Mouse (Mus musculus) MEL (cell line): ENCODE data around the gene Xab2. TPM values are rescaled to one million over a fixed set of nuclear protein-coding genes. Genes with fewer than 3 reads are reported as not detected.

ENCODE experiments used
- DNase-seq: peaks from one replicate; pipeline ENCODE4 v3.0.0; 2011; ENCODE audit warnings: low read depth, low spot score
- H3K27ac ChIP-seq: 2 replicates; pipeline ENCODE4 v1.5.1; 2012; ENCODE audit warnings: low read depth, mild to moderate bottlenecking, control low read depth, low read length, moderate library complexity; ENCODE audit not compliant: control insufficient read depth
- H3K27me3 ChIP-seq, 2 experiments: fragments of 150-350 bp in 1 of 2; sonication (generic) in 1 of 2; 2 replicates each; pipeline ENCODE4 v1.6.1; 2012; ENCODE audit warnings: low read length in 2 of 2, mild to moderate bottlenecking in 2 of 2, improper control_type of control experiment in 1 of 2, moderate library complexity in 1 of 2; ENCODE audit not compliant: insufficient read depth in 2 of 2, control insufficient read depth in 1 of 2
- H3K36me3 ChIP-seq, 2 experiments: 2 replicates each; pipeline ENCODE4 v1.6.1; 2012 to 2014; ENCODE audit warnings: low read length in 2 of 2, improper control_type of control experiment in 1 of 2, inconsistent platforms in 1 of 2, mild to moderate bottlenecking in 1 of 2; ENCODE audit not compliant: insufficient read depth in 2 of 2, control insufficient read depth in 1 of 2
- H3K4me1 ChIP-seq, 2 experiments: fragments of 150-350 bp in 1 of 2; sonication (generic) in 1 of 2; 2 replicates each; pipeline ENCODE4 v1.6.1; 2012; ENCODE audit warnings: low read length in 2 of 2, improper control_type of control experiment in 1 of 2, mild to moderate bottlenecking in 1 of 2; ENCODE audit not compliant: insufficient read depth in 2 of 2, control insufficient read depth in 1 of 2
- H3K4me3 ChIP-seq, 2 experiments: fragments of 150-350 bp in 1 of 2; sonication (generic) in 1 of 2; 2 replicates each; pipeline ENCODE4 v1.5.1; 2012; ENCODE audit warnings: low read depth in 2 of 2, low read length in 2 of 2, mild to moderate bottlenecking in 2 of 2, moderate library complexity in 2 of 2, control low read depth in 1 of 2, improper control_type of control experiment in 1 of 2; ENCODE audit not compliant: control insufficient read depth in 1 of 2, insufficient read depth in 1 of 2
- H3K79me2 ChIP-seq: 2 replicates; pipeline ENCODE4 v1.6.1; 2012; ENCODE audit warnings: mild to moderate bottlenecking, low read length, moderate library complexity; ENCODE audit not compliant: control insufficient read depth, poor library complexity, insufficient read depth
- H3K9ac ChIP-seq: 2 replicates; pipeline ENCODE4 v1.6.1; 2012; ENCODE audit warnings: low read depth, mild to moderate bottlenecking, control low read depth, low read length, moderate library complexity; ENCODE audit not compliant: control insufficient read depth, poor library complexity, severe bottlenecking
- H3K9me3 ChIP-seq: fragments of 150-350 bp; sonication (generic); replicated peaks from 2 replicates; pipeline ENCODE4 v1.6.1; 2012; ENCODE audit warnings: mild to moderate bottlenecking, low read length, improper control_type of control experiment, moderate library complexity; ENCODE audit not compliant: insufficient read depth
- CHD1 ChIP-seq: IDR thresholded peaks from 2 replicates; pipeline ENCODE4 v1.6.1; 2012; ENCODE audit warnings: low read depth, mild to moderate bottlenecking, inconsistent platforms, low read length, improper control_type of control experiment
- CHD2 ChIP-seq: IDR thresholded peaks from 2 replicates; pipeline ENCODE4 v1.6.1; 2011; ENCODE audit warnings: low read length, improper control_type of control experiment
- CTCF ChIP-seq, 3 experiments: IDR thresholded peaks in 2 of 3; conservative IDR thresholded peaks in 1 of 3; 2 replicates each; pipeline ENCODE4 v1.5.1; 2011 to 2012; ENCODE audit warnings: low read length in 3 of 3, low read depth in 2 of 3, mild to moderate bottlenecking in 2 of 3, improper control_type of control experiment in 1 of 3, inconsistent platforms in 1 of 3, mixed read lengths in 1 of 3, moderate library complexity in 1 of 3; ENCODE audit not compliant: control insufficient read depth in 1 of 3, insufficient read depth in 1 of 3, poor library complexity in 1 of 3, severe bottlenecking in 1 of 3
- E2F4 ChIP-seq: IDR thresholded peaks from 2 replicates; pipeline ENCODE4 v1.6.1; 2011; ENCODE audit warnings: low read depth, low read length, improper control_type of control experiment, borderline replicate concordance
- ELF1 ChIP-seq: IDR thresholded peaks from 2 replicates; pipeline ENCODE4 v1.6.1; 2014; ENCODE audit warnings: low read depth, mild to moderate bottlenecking, inconsistent platforms, low read length, improper control_type of control experiment, moderate library complexity
- GABPA ChIP-seq: IDR thresholded peaks from 2 replicates; pipeline ENCODE4 v1.6.1; 2012; ENCODE audit warnings: low read depth, mild to moderate bottlenecking, inconsistent platforms, low read length, improper control_type of control experiment, moderate library complexity
- GATA1 ChIP-seq: IDR thresholded peaks from 2 replicates; pipeline ENCODE4 v1.6.1; 2011; ENCODE audit warnings: low read depth, low read length, improper control_type of control experiment
- JUND ChIP-seq: IDR thresholded peaks from 2 replicates; pipeline ENCODE4 v1.6.1; 2011; ENCODE audit warnings: low read depth, mild to moderate bottlenecking, improper control_type of control experiment, low read length
- MAX ChIP-seq: IDR thresholded peaks from 2 replicates; pipeline ENCODE4 v1.6.1; 2011; ENCODE audit warnings: low read length, improper control_type of control experiment
- MXI1 ChIP-seq: IDR thresholded peaks from 2 replicates; pipeline ENCODE4 v1.6.1; 2011; ENCODE audit warnings: mild to moderate bottlenecking, low read depth, low read length, improper control_type of control experiment
- MYB ChIP-seq: IDR thresholded peaks from 2 replicates; pipeline ENCODE4 v1.6.1; 2011; ENCODE audit warnings: mild to moderate bottlenecking, low read depth, low read length, improper control_type of control experiment
- MYC ChIP-seq: IDR thresholded peaks from 2 replicates; pipeline ENCODE4 v1.6.1; 2011; ENCODE audit warnings: low read depth, mild to moderate bottlenecking, low read length, improper control_type of control experiment, moderate library complexity
- NRF1 ChIP-seq: IDR thresholded peaks from 2 replicates; pipeline ENCODE4 v1.6.1; 2014; ENCODE audit warnings: low read depth, mild to moderate bottlenecking, inconsistent platforms, low read length, improper control_type of control experiment, moderate library complexity; ENCODE audit not compliant: poor library complexity, insufficient read depth, severe bottlenecking
- POLR2AphosphoS2 ChIP-seq: IDR thresholded peaks from 2 replicates; pipeline ENCODE4 v1.6.1; 2011; ENCODE audit warnings: low read length, improper control_type of control experiment
- POLR2AphosphoS5 ChIP-seq: IDR thresholded peaks from 2 replicates; pipeline ENCODE4 v1.6.1; 2012; ENCODE audit warnings: low read depth, borderline replicate concordance, mild to moderate bottlenecking, inconsistent platforms, low read length, moderate library complexity, mixed read lengths
- RAD21 ChIP-seq: IDR thresholded peaks from 2 replicates; pipeline ENCODE4 v1.6.1; 2011; ENCODE audit warnings: mild to moderate bottlenecking, low read depth, low read length, improper control_type of control experiment
- RCOR1 ChIP-seq: IDR thresholded peaks from 2 replicates; pipeline ENCODE4 v1.6.1; 2012; ENCODE audit warnings: low read depth, mild to moderate bottlenecking, inconsistent platforms, low read length, improper control_type of control experiment
- SIN3A ChIP-seq: IDR thresholded peaks from 2 replicates; pipeline ENCODE4 v1.6.1; 2012; ENCODE audit warnings: low read length, improper control_type of control experiment, inconsistent platforms
- TBP ChIP-seq: IDR thresholded peaks from 2 replicates; pipeline ENCODE4 v1.8.0; 2011; ENCODE audit warnings: low read depth, low read length, improper control_type of control experiment
- TCF12 ChIP-seq: IDR thresholded peaks from 2 replicates; pipeline ENCODE4 v1.6.1; 2014; ENCODE audit warnings: low read depth, mild to moderate bottlenecking, inconsistent platforms, low read length, improper control_type of control experiment, moderate library complexity
- USF1 ChIP-seq: IDR thresholded peaks from 2 replicates; pipeline ENCODE4 v1.6.1; 2014; ENCODE audit warnings: low read depth, mild to moderate bottlenecking, inconsistent platforms, low read length, improper control_type of control experiment, moderate library complexity
- USF2 ChIP-seq, 2 experiments: IDR thresholded peaks; 2 replicates each; pipeline ENCODE4 v1.6.1; 2011 to 2012; ENCODE audit warnings: improper control_type of control experiment in 2 of 2, low read length in 2 of 2, borderline replicate concordance in 1 of 2, inconsistent platforms in 1 of 2, low read depth in 1 of 2, mild to moderate bottlenecking in 1 of 2; ENCODE audit not compliant: insufficient read depth in 1 of 2
- ZC3H11A ChIP-seq: IDR thresholded peaks from 2 replicates; pipeline ENCODE4 v1.6.1; 2012; ENCODE audit warnings: low read depth, mild to moderate bottlenecking, inconsistent platforms, low read length, improper control_type of control experiment
- ZMIZ1 ChIP-seq: IDR thresholded peaks from 2 replicates; pipeline ENCODE4 v1.6.1; 2012; ENCODE audit warnings: low read depth, mild to moderate bottlenecking, inconsistent platforms, low read length, improper control_type of control experiment, moderate library complexity
- polyA plus RNA-seq, 2 experiments: library from polyadenylated mRNA; stranded (reverse) in 1 of 2; unstranded in 1 of 2; fragments of >175 nt in 1 of 2; fragments of >200 nt in 1 of 2; gene quantifications; 2 replicates each; pipeline versions ENCODE4 v1.2.1 to v1.2.4; 2012; ENCODE audit warnings: low replicate concordance in 2 of 2, low read depth in 1 of 2; ENCODE audit not compliant: insufficient read length in 2 of 2, insufficient read depth in 1 of 2, missing spikeins in 1 of 2
- total RNA-seq: library from RNA; depleted of rRNA; stranded (reverse); fragments of 300-350 nt; gene quantifications from 2 replicates; pipeline ENCODE4 v1.2.3, GENCODE M21; 2012

Xab2 gene
- total and polyA plus RNA-seq, 3 experiments, result 54.8 to 90.4 (median 68.1) TPM

GRCm38 (mm10) chr8:3579390-3580364 is 41.4 kb downstream of the Xab2 start:
- Histone ChIP-seq H3K27me3 (peaks cover 0 to 3% of the 10 kb centered on the region in 2 experiments; a peak in 1 of 4 replicates), H3K79me2 (no peaks in the 10 kb centered on the region), H3K9ac (no peak overlapping the region), H3K4me1 (peaks cover 0 to 8% of the 10 kb centered on the region in 2 experiments; a peak in 2 of 4 replicates), H3K27ac (no peak overlapping the region)
- no peak for DNase-seq
- TF ChIP-seq MYB (no peak), MAX (no peak), NRF1 (no peak), GATA1 (no peak), SIN3A (no peak), POLR2AphosphoS2 (no peak), POLR2AphosphoS5 (no peak), CHD1 (no peak), RCOR1 (no peak), ZC3H11A (no peak), E2F4 (no peak), USF2 (IDR thresholded peaks at IDR 0.05; ENCODE audit: borderline replicate concordance in 1 of 2, insufficient read depth in 1 of 2, low read depth in 1 of 2, low read length in 2 of 2) (no peak), ZMIZ1 (no peak), CTCF (IDR thresholded peaks at IDR 0.05 in 2 of 3, conservative IDR thresholded peaks at IDR 0.05 in 1 of 3; ENCODE audit: control insufficient read depth in 1 of 3, insufficient read depth in 1 of 3, low read depth in 2 of 3, low read length in 3 of 3, poor library complexity in 1 of 3, severe bottlenecking in 1 of 3) (no peak), RAD21 (no peak), ELF1 (no peak)
- TF ChIP-seq, all 39 proteins: peak for 0
- Histone ChIP-seq H3K9me3 (no peaks in the 10 kb centered on the region), H3K4me3 (no peak overlapping the region), H3K36me3 (peaks cover 0 to 3% of the 10 kb centered on the region in 2 experiments; a peak in 2 of 4 replicates)

GRCm38 (mm10) chr8:3576211-3576960 is 44.7 kb downstream of the Xab2 start:
- TF ChIP-seq TBP, result no peak
- no peak for TF ChIP-seq CTCF (IDR thresholded peaks at IDR 0.05 in 2 of 3, conservative IDR thresholded peaks at IDR 0.05 in 1 of 3; ENCODE audit: control insufficient read depth in 1 of 3, insufficient read depth in 1 of 3, low read depth in 2 of 3, low read length in 3 of 3, poor library complexity in 1 of 3, severe bottlenecking in 1 of 3)
- TF ChIP-seq CHD2, result no peak
- no peak for TF ChIP-seq SIN3A
- no peak for TF ChIP-seq MYC
- no peak for TF ChIP-seq USF1
- TF ChIP-seq GABPA, result no peak
- TF ChIP-seq JUND, result no peak
- no peak for TF ChIP-seq ZMIZ1
- TF ChIP-seq MAX, result no peak
- no peak for TF ChIP-seq MXI1
- TF ChIP-seq TCF12, result no peak
- no peak for TF ChIP-seq NRF1
- no peak for TF ChIP-seq ZC3H11A
- peaks cover 0 to 8% of the 10 kb centered on the region in 2 experiments; a peak in 2 of 4 replicates for H3K4me1 ChIP-seq
- no peaks in the 10 kb centered on the region for H3K79me2 ChIP-seq
- no peaks in the 10 kb centered on the region for H3K9me3 ChIP-seq
- H3K4me3 ChIP-seq, result no peak overlapping the region
- H3K27ac ChIP-seq, result no peak overlapping the region
- no peak for DNase-seq
- H3K9ac ChIP-seq, result no peak overlapping the region
- peaks cover 0 to 3% of the 10 kb centered on the region in 2 experiments; a peak in 1 of 4 replicates for H3K27me3 ChIP-seq
- peaks cover 0 to 3% of the 10 kb centered on the region in 2 experiments; a peak in 2 of 4 replicates for H3K36me3 ChIP-seq
